Mouse (Mus musculus): ENCODE data around the gene Vps35l.

Vps35l gene

DNA sequence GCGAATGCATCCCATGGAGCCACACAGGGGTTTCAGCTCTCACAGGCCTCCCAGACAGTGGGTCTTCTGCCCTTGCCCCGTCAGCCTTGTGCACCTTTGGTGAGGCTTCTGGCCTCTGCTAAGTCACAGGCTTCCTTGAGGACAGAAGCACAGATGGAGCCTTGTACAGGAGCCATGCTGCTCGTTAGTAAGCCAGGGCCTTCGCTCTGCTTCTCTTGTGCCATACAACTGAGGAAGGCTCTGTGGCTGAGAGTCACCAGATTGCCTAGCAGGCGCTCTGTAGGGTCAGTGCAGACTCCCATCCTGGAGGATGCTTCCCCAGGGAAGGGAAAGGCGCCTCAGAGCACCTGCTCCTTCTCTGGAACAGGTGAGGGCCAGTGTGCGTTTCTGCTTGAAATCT lies 36.0 kb downstream of the Vps35l start:
- in situ Hi-C loops (cut with MboI; ENCODE audit: low sequenced_read_pairs): no loop called here

GRCm38 (mm10) chr7:118776491-118776890 lies 36.5 kb downstream of the Vps35l start:
- in situ Hi-C loops (cut with MboI; ENCODE audit: low sequenced_read_pairs): no loop called here

GRCm38 (mm10) chr7:118777598-118778394 lies 37.8 kb downstream of the Vps35l start:
- in situ Hi-C loops (cut with MboI; ENCODE audit: low sequenced_read_pairs): no loop called here

- in situ Hi-C loops (cut with MboI; ENCODE audit: low sequenced_read_pairs): no loop called here
Measured at GRCm38 (mm10) chr7:118778561-118778960, 38.5 kb downstream of the Vps35l start.

DNA sequence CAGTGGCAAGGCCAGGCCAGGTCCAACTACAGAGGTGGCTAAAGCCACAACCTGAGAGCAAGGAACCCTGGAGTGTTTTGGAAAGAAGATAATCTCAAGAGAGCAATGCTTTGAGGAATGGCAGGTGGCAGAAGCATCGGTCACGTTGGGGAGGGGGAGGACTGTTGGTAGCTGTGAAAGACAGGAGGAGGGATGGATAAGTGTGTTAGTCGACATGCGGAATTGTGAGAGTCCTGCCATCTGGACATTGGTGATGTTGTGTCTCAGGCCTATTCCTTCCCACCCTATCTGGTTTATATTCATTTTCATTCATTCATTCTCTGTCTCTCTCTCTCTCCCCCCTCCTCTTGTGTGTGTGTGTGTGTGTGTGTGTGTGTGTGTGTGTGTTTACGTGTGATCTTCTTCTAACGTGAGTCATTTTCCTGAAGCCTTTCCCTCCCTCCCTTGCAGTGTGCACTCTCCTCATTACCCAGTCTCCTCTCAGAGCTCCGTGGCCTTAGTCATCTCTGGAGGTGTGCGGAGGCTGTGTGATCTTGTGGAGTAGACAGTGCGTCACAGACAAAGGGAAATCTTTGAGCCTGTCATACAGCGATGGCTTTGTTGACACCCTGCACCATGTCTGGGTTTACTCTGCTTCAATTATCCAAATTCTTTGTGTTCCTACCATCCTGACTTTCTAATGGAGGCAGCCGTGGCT lies 43.4 kb downstream of the Vps35l start:
- in situ Hi-C loops (cut with MboI; ENCODE audit: low sequenced_read_pairs): no loop called here

DNA sequence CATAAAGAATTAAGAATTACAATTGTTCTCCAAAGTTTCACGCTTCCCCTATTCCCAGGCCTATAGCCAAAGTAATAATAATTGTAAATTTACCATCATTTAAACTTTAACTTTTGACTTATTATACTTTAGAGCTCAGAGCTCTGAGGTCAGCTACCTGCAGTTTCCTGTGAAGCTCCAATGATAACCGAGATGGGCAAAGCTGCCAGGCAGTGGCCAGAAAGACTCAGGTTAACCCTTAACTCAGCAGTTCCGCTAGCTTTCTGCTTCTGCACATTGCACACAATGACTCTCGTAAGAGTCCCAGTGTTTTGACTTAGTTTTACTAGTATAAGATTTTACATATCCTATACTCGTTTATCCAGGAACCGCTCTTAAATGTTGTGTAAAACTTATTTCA lies 46.1 kb downstream of the Vps35l start:
- in situ Hi-C loops (cut with MboI; ENCODE audit: low sequenced_read_pairs): no loop called here

- in situ Hi-C loops (cut with MboI; ENCODE audit: low sequenced_read_pairs): no loop called here
Measured at GRCm38 (mm10) chr7:118787326-118787725, 47.3 kb downstream of the Vps35l start.

DNA sequence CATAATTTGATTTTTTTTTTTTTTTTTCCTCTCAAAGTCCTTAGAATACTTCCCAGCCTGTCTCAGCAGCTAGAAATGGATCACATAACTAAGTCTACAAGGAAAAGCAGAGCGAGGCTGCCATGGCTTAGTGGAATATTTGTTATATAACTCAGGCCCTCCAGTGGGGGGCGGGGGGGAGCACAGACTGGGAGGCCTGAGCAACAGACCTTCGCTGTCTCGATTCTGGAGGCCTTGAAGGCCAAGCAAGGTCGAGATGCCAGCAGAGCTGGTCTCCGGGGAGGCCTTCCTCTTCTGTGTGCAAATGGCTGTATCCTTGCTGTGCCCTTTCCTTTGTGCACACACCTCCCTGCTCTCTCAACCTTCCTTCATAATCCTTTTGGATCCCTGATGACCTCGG lies 48.5 kb downstream of the Vps35l start:
- in situ Hi-C loops (cut with MboI; ENCODE audit: low sequenced_read_pairs): no loop called here

DNA sequence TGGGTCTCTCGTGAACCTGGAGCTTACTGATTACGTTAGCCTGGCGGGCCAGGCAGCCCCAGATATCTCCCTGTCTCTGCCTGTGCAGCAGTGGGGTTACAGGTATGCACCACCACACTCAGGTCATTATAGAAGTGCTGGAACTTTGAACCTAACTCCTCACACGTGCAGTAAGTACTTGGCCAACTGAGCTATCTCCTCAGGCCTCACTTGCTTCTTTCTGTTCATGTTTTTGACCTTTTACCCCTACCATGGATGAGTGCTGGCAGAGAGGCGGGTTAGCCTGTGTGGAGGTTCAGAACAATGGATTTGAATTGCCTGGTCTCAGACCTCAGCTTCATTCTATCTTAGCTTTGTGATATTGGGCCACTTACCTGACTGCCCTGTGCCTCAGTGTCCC lies 50.3 kb downstream of the Vps35l start:
- in situ Hi-C loops (cut with MboI; ENCODE audit: low sequenced_read_pairs): no loop called here

DNA sequence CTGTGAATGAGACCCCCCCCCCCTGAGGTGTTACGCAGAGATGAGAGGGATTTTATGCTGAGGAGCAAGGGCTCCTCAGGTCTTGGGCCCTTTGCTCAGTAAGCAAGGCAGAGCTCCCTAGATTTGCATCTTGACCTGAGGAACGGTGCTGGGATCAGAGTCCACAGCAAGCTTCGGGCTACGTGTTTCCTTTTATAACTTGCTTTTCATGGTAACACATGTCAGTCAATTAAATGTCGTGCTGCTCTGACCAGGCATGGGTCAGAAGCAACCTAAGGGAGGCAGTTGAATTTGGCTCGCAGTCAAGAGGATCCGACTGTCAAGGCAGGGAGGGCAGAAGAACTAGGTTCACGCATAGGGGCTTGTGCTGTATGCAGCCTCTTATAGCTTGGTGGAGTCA lies 53.9 kb downstream of the Vps35l start:
- in situ Hi-C loops (cut with MboI; ENCODE audit: low sequenced_read_pairs): no loop called here

DNA sequence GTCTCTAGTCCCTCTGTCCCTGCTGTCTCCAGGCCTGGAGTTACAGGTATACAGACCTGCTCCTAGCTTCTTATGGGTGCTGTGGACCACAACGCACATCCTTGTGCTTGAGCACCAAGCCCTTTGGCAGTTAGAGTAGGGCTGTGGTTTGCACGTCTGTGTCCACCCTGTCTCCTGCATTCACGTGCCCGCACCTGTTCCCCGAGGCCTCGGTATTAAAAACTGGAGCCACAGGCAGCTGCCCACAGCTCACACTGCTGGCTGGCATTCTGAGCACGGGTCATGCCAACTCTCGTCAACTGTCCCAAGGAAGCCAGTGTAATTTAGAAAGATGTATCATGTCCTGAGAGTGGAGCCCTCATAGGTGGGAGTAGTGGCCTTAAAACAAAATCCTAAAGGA lies 55.8 kb downstream of the Vps35l start:
- in situ Hi-C loops (cut with MboI; ENCODE audit: low sequenced_read_pairs): no loop called here

DNA sequence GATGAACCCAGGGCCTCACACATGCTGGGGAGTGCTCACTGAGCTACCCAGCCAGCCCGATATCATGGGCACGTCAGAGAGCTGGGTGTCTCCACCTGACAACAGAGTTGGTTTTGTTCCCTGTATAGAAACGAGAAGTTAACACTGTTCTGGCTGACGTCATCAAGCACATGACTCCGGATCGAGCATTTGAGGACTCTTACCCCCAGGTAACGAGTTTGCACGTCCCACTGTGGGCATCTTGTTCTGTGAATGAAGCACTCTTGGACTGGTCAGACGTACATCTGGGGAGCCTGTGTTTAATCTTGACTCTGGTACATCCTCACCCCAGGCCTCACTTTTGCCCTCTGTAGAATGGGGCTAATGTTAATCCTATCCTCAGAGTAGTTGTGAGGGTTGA lies 56.8 kb downstream of the Vps35l start:
- in situ Hi-C loops (cut with MboI; ENCODE audit: low sequenced_read_pairs): no loop called here

DNA sequence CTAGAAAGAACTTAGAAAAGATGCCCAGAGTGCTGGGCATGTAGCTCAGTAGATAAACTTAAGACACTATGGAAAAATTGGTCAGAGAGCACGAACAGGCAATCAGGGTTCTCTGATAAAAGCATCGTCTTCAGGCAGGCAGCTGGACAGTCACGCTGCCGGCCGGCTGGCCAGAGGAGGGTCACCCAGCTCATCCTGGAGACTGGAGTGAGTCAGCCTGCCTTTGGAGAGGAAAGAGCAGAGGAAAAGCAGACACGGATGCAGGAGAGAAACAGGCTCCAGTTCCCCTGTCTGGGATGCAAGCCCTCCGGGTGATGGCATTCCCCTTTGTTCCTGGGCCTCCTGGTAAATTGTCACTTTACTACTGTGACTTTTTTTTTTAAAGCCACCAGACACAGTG lies 57.6 kb downstream of the Vps35l start:
- in situ Hi-C loops (cut with MboI; ENCODE audit: low sequenced_read_pairs): no loop called here

DNA sequence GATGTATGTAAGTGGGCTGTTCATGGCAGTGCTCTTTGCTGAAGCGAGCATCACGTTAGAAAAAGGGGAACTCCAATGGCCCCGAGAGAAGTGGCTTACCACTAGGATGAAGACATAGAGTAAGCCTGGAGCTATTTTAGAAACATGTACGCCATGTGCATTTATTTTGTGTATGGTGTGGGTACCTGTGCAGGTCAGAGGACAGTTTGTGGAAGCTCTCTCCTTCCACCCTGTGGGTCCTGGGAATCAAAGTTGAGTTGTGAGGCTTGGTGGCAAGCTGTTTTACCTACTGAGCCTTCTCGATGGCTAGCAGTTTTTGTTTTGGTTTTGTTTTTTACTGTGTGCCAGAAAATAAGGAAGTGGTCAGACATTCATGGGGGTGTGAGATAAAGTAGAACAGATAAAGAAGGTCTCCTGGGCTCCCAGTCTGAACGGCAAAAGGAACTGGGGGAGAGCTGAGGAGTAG lies 58.1 kb downstream of the Vps35l start:
- in situ Hi-C loops (cut with MboI; ENCODE audit: low sequenced_read_pairs): no loop called here

- in situ Hi-C loops (cut with MboI; ENCODE audit: low sequenced_read_pairs): no loop called here
Measured at GRCm38 (mm10) chr7:118800112-118800734, 60.2 kb downstream of the Vps35l start.

DNA sequence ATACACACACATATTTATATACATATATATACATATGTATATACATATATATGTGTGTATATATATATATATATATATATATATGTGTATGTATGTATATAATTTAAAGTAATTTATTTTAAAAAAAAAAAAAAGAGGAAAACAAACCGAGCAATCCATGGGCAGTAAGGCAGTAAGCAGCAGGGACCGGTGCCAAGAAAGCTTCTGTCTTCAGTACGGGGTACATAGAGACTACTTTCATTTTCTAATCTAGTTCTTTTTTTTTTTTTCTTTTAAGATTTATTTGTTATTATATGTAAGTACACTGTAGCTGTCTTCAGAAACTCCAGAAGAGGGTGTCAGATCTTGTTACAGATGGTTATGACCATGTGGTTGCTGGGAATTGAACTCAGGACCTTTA lies 61.8 kb downstream of the Vps35l start:
- in situ Hi-C loops (cut with MboI; ENCODE audit: low sequenced_read_pairs): no loop called here

DNA sequence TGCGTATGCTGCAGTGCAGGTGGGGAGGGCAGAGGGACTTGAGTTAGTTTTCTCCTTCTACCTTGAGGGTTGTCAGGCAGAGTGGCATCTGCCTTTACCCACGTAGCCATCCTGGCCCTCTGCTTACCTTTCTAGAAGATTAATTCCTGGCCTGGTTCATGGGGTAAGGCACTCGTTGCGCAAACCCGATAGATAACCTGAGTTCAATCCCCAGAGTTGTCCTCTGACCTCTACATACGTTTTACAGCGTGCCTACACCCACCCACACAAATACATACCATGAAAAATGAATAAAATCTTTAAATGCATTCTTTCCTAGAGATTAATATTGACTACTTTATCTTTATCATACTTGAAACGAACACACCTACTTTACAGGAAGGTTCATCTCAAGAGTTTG lies 63.4 kb downstream of the Vps35l start:
- in situ Hi-C loops (cut with MboI; ENCODE audit: low sequenced_read_pairs): no loop called here

DNA sequence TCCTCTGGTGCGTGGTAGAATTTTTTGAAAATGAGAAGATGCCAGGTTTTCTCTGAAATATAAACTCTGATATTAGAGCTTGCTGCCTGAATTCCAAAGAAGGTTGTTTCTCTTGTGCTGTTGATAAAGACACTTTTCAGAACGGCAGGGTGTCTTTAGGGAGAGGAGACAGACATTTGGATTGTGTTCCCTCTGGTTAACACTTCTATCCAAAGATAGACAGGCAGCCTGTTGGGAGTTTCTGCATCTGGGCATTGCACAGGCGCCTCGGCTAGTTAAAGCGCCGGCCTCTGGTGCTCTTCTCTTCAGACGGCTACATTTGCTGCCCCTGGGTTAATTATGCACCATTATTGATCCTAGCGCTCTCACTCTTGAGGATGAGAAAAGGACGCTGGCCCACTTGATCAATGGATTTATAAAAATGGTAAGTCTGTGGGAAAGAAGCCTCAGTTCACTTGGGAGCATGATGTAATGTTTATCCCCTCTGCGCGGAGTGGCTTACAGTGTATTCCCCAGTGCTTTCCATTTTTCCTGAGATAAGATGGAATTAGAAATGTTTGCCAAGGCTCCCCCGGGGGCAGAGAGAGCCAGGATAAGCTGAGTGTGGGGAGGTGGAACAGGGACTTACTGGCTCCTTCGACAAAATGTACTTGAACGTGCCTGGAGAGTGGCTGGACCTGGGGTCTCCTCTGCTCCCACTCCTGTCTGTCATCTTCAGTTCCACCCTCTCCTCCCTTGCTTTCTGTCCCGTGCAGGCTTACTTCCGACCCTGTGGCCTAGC lies 66.8 kb downstream of the Vps35l start:
- in situ Hi-C loops (cut with MboI; ENCODE audit: low sequenced_read_pairs): no loop called here

GRCm38 (mm10) chr7:118807899-118808298 lies 67.9 kb downstream of the Vps35l start:
- in situ Hi-C loops (cut with MboI; ENCODE audit: low sequenced_read_pairs): no loop called here

GRCm38 (mm10) chr7:118811407-118812106 lies 71.5 kb downstream of the Vps35l start:
- in situ Hi-C loops (cut with MboI; ENCODE audit: low sequenced_read_pairs): no loop called here

DNA sequence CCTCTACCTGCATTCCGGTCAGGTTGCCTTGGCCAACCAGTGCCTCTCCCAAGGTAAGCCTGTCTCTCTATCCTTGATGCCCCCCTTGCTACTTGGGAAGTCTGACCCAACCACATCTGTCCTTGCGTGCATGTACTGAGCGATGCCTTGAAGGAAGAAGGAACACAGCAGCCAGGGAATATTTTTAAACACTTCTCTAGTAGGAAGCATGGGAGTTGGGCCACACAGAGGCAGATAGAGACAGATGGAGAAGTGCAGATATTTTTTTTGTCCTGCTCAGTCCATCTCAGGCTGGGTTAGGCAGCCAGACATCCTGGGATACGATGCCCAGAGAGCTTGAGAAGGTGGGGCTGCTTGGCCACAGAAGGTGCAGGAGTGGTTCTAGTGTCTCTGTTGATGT lies 73.6 kb downstream of the Vps35l start:
- in situ Hi-C loops (cut with MboI; ENCODE audit: low sequenced_read_pairs): no loop called here

All from CH12F3 (cell line).